Mouse (Mus musculus) intestine, embryonic 14.5 days (tissue): ENCODE data around the gene Tcf20. TPM values are rescaled to one million over a fixed set of nuclear protein-coding genes. Genes with fewer than 3 reads are reported as not detected.

Source experiments
- ATAC-seq: fragments of 200-750 bp; cut with Nextera tagmentation; replicated peaks from 2 replicates; pipeline ENCODE4 v1.8.0; 2017; ENCODE audit warnings: low read depth, moderate number of reproducible peaks, moderate TSS enrichment, moderate library complexity; ENCODE audit not compliant: low FRiP score, low TSS enrichment
- DNase-seq: peaks from one replicate; pipeline ENCODE4 v3.0.0-alpha.2; 2018; ENCODE audit warnings: low spot score
- H3K27ac ChIP-seq: fragments of 300-500 bp; sonication (generic); 2 replicates; pipeline ENCODE4 v1.5.1; 2014; ENCODE audit warnings: low read depth, mild to moderate bottlenecking, control low read depth
- H3K27me3 ChIP-seq: fragments of 300-500 bp; sonication (generic); replicated peaks from 2 replicates; pipeline ENCODE4 v1.6.1; 2014; ENCODE audit warnings: low read length, control low read depth; ENCODE audit not compliant: control insufficient read depth, insufficient read depth
- H3K36me3 ChIP-seq: fragments of 300-500 bp; sonication (generic); 2 replicates; pipeline ENCODE4 v1.6.1; 2014; ENCODE audit warnings: low read length, control low read depth; ENCODE audit not compliant: control insufficient read depth, insufficient read depth
- H3K4me1 ChIP-seq: fragments of 300-500 bp; sonication (generic); replicated peaks from 2 replicates; pipeline ENCODE4 v1.6.1; 2014; ENCODE audit warnings: low read length, control low read depth, mixed read lengths; ENCODE audit not compliant: control insufficient read depth, insufficient read depth
- H3K4me2 ChIP-seq: fragments of 300-500 bp; sonication (generic); 2 replicates; pipeline ENCODE4 v1.6.1; 2014; ENCODE audit warnings: low read length
- H3K4me3 ChIP-seq: fragments of 300-500 bp; sonication (generic); 2 replicates; pipeline ENCODE4 v1.5.1; 2014; ENCODE audit warnings: low read depth, low read length, control low read depth, mixed read lengths
- H3K9ac ChIP-seq: fragments of 300-500 bp; sonication (generic); 2 replicates; pipeline ENCODE4 v1.6.1; 2014; ENCODE audit warnings: mild to moderate bottlenecking, low read length
- H3K9me3 ChIP-seq: fragments of 300-500 bp; sonication (generic); 2 replicates; pipeline ENCODE4 v1.6.1; 2016; ENCODE audit warnings: low read length, control low read depth; ENCODE audit not compliant: control insufficient read depth
- WGBS: fragments of 180-500 bp; shearing (Covaris S2); extraction: QIAGEN DNeasy Blood & Tissue Kit; methylation state at CpG from one replicate; pipeline ENCODE4 v1.1.7; 2014; 5-methylcytosine and 5-hydroxymethylcytosine counted together
- polyA plus RNA-seq: library from polyadenylated mRNA; unstranded; fragments of >200 nt; fragmentation: Nextera tagmentation; extraction: Ambion mirVana; gene quantifications from 2 replicates; pipeline ENCODE4 v1.2.1, GENCODE M21; 2014

Tcf20 gene
- polyA plus RNA-seq, 1 experiment from 2014 or later = 11.7 TPM

- H3K36me3 ChIP-seq = no peaks in the 10 kb centered on the region
- H3K27me3 ChIP-seq = no peaks in the 10 kb centered on the region
- H3K4me1 ChIP-seq = peaks cover 34% of the 10 kb centered on the region
- 1% methylated on average over 54 of the region's 56 CpGs for WGBS
- H3K9ac ChIP-seq = peak overlapping the region; percentile 87
- peak overlapping the region; percentile 85 for H3K4me2 ChIP-seq
- peak overlapping the region; percentile 89 for H3K27ac ChIP-seq
- DNase-seq (peak; percentile 86), ATAC-seq (peak; percentile 93)
- H3K4me3 ChIP-seq = peak overlapping the region; percentile 87
- H3K9me3 ChIP-seq = no peaks in the 10 kb centered on the region
Measured at GRCm38 (mm10) chr15:82899676-82900301, 87.9 kb downstream of the Tcf20 start.

- DNase-seq (peak; percentile 75), ATAC-seq (peak; percentile 76)
- WGBS = under 1% methylated on average over 82 of the region's 98 CpGs
- H3K27me3 ChIP-seq = no peaks in the 10 kb centered on the region
- peaks cover 34% of the 10 kb centered on the region for H3K4me1 ChIP-seq
- H3K4me3 ChIP-seq = peak overlapping the region; percentile 87
- H3K9me3 ChIP-seq = no peaks in the 10 kb centered on the region
- peak overlapping the region; percentile 85 for H3K4me2 ChIP-seq
- H3K27ac ChIP-seq = peak overlapping the region; percentile 89
- H3K36me3 ChIP-seq = no peaks in the 10 kb centered on the region
- H3K9ac ChIP-seq = peak overlapping the region; percentile 87
Measured at GRCm38 (mm10) chr15:82898740-82899675, 88.7 kb downstream of the Tcf20 start.

GRCm38 (mm10) chr15:82898141-82898739 lies 89.4 kb downstream of the Tcf20 start:
- WGBS = 18% methylated on average over 11 of the region's 11 CpGs
- Histone ChIP-seq H3K36me3 (no peaks in the 10 kb centered on the region), H3K9ac (peak overlapping the region; percentile 87), H3K27me3 (no peaks in the 10 kb centered on the region), H3K4me2 (peak overlapping the region; percentile 85), H3K4me3 (peak overlapping the region; percentile 87), H3K9me3 (no peaks in the 10 kb centered on the region), H3K4me1 (peaks cover 34% of the 10 kb centered on the region), H3K27ac (no peak overlapping the region)
- DNase-seq = no peak
- ATAC-seq = no peak

GRCm38 (mm10) chr15:82896336-82896735 lies 91.3 kb downstream of the Tcf20 start:
- WGBS = 50% methylated on average over 1 of the region's 1 CpGs
- no peaks in the 10 kb centered on the region for H3K27me3 ChIP-seq
- H3K4me1 ChIP-seq = peaks cover 26% of the 10 kb centered on the region
- no peak overlapping the region for H3K4me3 ChIP-seq
- DNase-seq (no peak), ATAC-seq (no peak)
- H3K9me3 ChIP-seq = no peaks in the 10 kb centered on the region
- H3K36me3 ChIP-seq = no peaks in the 10 kb centered on the region
- H3K4me2 ChIP-seq = no peak overlapping the region
- no peak overlapping the region for H3K27ac ChIP-seq
- H3K9ac ChIP-seq = no peak overlapping the region

GRCm38 (mm10) chr15:82890470-82890869 lies 97.2 kb downstream of the Tcf20 start:
- no peak for DNase-seq
- no peak for ATAC-seq
- Histone ChIP-seq H3K9me3 (no peaks in the 10 kb centered on the region), H3K27me3 (no peaks in the 10 kb centered on the region), H3K9ac (no peak overlapping the region), H3K4me3 (no peak overlapping the region), H3K27ac (no peak overlapping the region), H3K36me3 (no peaks in the 10 kb centered on the region), H3K4me1 (no peaks in the 10 kb centered on the region), H3K4me2 (no peak overlapping the region)

- Histone ChIP-seq H3K4me3 (no peak overlapping the region), H3K9me3 (no peaks in the 10 kb centered on the region), H3K27ac (no peak overlapping the region), H3K4me2 (no peak overlapping the region), H3K4me1 (no peaks in the 10 kb centered on the region), H3K36me3 (no peaks in the 10 kb centered on the region), H3K27me3 (no peaks in the 10 kb centered on the region), H3K9ac (no peak overlapping the region)
- WGBS = 74% methylated on average over 1 of the region's 1 CpGs
- ATAC-seq = no peak
- no peak for DNase-seq
Measured at GRCm38 (mm10) chr15:82889426-82889825, 98.2 kb downstream of the Tcf20 start.

GRCm38 (mm10) chr15:82888466-82888865 lies 99.2 kb downstream of the Tcf20 start:
- H3K27ac ChIP-seq = no peak overlapping the region

GRCm38 (mm10) chr15:82877309-82877708 lies 110.4 kb downstream of the Tcf20 start:
- ATAC-seq = no peak
- no peaks in the 10 kb centered on the region for H3K9me3 ChIP-seq
- 0 out of 2 replicates have a peak, but pooled peaks cover 3% of the 10 kb centered on the region for H3K4me1 ChIP-seq
- no peak overlapping the region for H3K9ac ChIP-seq
- no peak overlapping the region for H3K4me3 ChIP-seq
- no peak for DNase-seq
- no peaks in the 10 kb centered on the region for H3K27me3 ChIP-seq
- no peak overlapping the region for H3K27ac ChIP-seq
- H3K36me3 ChIP-seq = no peaks in the 10 kb centered on the region
- H3K4me2 ChIP-seq = no peak overlapping the region

More at GRCm38 (mm10) chr15:82888466-82888865, 99.2 kb downstream of the Tcf20 start:
- no peaks in the 10 kb centered on the region for H3K4me1 ChIP-seq
- 87% methylated on average over 2 of the region's 2 CpGs for WGBS
- no peak overlapping the region for H3K4me2 ChIP-seq
- H3K9ac ChIP-seq = no peak overlapping the region
- H3K9me3 ChIP-seq = no peaks in the 10 kb centered on the region
- no peaks in the 10 kb centered on the region for H3K27me3 ChIP-seq
- ATAC-seq (no peak), DNase-seq (no peak)
- H3K36me3 ChIP-seq = no peaks in the 10 kb centered on the region
- no peak overlapping the region for H3K4me3 ChIP-seq
